Mouse (Mus musculus) gastrocnemius, adult 2 months (tissue): ENCODE measurements around the gene Pfn3. TPM values are rescaled to one million over a fixed set of nuclear protein-coding genes. Genes with fewer than 3 reads are reported as not detected.

Source experiments
- DNase-seq: peaks from one replicate; pipeline ENCODE4 v3.0.0; 2022
- H3K27ac ChIP-seq: fragments of 200-600 bp; 2 replicates; pipeline ENCODE4 v1.8.1; 2022; ENCODE audit warnings: mild to moderate bottlenecking
- H3K4me3 ChIP-seq: fragments of 200-600 bp; 2 replicates; pipeline ENCODE4 v1.8.1; 2022; ENCODE audit warnings: mild to moderate bottlenecking, moderate library complexity
- CTCF ChIP-seq: fragments of 200-600 bp; IDR thresholded peaks from 2 replicates; pipeline ENCODE4 v1.8.1; 2022; ENCODE audit warnings: antibody characterized with exemption, mild to moderate bottlenecking, moderate library complexity
- intact Hi-C: fragments of 180-260 bp; cut with DNase I; formaldehyde crosslinking; loops from one replicate; pipeline ENCODE4 v1.15.1; 2025
- microRNA-seq: library from miRNA; unstranded; fragments of <30 nt; microRNA quantifications from one replicate; pipeline ENCODE4 v1.2.0, GENCODE M21; 2021
- total RNA-seq, 2 experiments: library from RNA; stranded (reverse); gene quantifications; 2 replicates each; pipeline ENCODE4 v1.2.3; 2021

Gene Pfn3
- total RNA-seq, 2 experiments from 2014 or later, result not detected

DNA sequence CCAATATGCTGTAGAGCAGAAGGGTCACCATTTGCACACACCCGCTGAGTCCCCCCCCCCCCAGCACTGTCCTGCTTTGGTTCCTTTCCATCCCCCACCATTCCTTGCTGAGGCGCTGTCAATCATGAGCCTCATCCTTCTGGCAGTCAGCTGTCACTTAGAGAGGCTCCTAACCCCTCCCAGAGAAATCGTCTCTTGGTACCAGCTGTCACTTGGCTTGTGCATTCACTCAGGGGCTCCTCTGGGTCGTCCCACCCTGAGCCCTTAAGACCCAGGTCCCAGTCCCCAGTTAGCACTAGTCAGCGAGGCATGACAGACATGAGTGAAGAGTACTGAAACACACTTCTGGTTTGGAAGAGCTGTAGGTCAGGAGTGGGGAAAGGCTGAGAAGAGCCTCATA is 43.3 kb downstream of the Pfn3 start:
- no peak for TF ChIP-seq CTCF
- Histone ChIP-seq H3K4me3 (no peak overlapping the region), H3K27ac (no peak overlapping the region)
- no peak for DNase-seq
- intact Hi-C loops, result no loop called here

DNA sequence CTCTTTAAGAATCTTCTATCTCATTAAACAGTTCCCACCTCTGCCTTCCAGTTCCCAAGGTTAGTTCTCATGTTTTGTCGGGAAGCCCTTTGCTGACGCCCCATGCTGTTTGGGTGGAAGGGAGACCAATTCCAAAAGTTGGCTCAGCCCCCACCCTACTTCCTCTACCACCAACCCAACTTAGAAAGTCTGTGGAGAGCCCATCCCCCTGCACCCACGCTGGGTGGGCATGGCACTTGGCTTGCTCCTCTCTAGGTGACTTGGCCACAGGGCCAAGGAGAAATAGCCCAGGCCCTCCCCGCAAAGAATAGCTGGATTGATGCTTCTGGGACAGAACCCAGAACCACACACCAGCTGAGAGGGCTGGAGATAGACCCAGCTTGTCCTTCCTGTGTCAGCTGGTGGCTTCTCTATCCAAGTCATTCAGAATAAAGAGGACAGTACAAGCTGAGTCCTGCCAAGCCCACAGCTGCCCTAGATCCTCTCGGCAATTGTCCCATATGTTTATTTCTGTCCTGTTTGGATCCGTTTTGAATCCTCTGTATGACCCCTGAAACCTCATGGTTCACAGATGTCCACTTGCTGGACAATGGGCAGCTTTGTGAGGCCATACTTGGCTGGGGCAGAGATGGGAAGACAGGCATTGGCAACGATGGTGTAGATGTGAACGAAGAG is 43.9 kb downstream of the Pfn3 start:
- Histone ChIP-seq H3K27ac (no peak overlapping the region), H3K4me3 (no peak overlapping the region)
- DNase-seq, result no peak
- intact Hi-C loops, result no loop called here
- TF ChIP-seq CTCF, result no peak

DNA sequence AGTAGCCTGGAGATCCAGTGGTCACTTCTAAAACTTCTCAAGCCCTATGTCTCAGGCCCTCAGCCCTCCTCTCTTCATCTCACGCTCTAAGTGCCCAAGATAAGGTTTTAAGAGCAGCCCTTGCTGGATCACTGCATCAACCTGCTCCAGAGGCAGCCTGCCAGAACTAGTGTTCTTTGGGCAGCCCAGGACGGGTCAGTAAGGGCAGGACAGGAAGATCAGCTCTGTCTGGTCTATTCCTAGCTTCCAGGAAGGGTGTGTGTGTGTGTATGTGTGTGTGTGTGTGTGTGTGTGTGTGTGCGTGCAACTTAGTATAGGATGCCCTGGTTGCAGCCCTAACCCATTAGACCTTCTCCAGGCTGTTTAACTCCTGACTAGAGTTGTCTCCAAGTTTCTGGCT is 44.8 kb downstream of the Pfn3 start:
- peak; percentile 41 for DNase-seq
- peak overlapping the region; percentile 57 for H3K4me3 ChIP-seq
- peak overlapping the region; percentile 20; the same call in 1 of the 2 replicates for H3K27ac ChIP-seq
- intact Hi-C loops, result no loop called here
- no peak for TF ChIP-seq CTCF

DNA sequence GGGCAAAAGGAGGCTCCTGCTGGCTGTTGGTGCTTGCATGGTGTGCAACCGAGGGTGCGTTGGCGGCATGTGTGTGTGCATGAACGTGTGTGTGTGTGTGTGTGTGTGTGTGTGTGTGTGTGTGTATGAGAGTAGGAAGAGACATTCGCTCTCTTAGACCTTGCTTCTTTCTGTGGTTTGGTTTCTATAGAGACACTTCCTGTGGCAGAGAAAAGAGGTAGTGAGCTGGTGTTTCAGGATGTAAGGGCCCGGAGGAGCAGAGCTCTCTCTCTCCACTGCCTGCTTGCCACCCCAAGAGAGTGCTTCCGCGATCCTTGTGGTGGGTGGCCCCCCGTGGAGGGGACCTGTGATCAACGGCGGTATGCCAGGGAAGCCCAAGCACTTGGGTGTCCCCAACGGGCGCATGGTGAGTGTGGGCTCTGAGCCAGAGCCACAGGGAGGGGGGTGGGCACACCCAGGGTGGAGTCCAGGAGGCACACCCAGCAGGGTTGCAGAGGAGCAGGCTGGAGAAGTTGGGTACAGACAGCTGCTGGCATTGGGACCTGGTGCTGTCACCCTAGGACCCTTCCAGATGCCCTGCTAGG is 45.4 kb downstream of the Pfn3 start, which contains the start of gene Rgs14:
TSS of gene Rgs14 (plus strand) at position 202 of the 584 bp plus-strand sequence.
- intact Hi-C loops, result no loop called here
- no peak for DNase-seq
- no peak for TF ChIP-seq CTCF
- Histone ChIP-seq H3K4me3 (peak within 1 kb of the TSS; percentile 57), H3K27ac (peak within 1 kb of the TSS; percentile 20; the same call in 1 of the 2 replicates)

DNA sequence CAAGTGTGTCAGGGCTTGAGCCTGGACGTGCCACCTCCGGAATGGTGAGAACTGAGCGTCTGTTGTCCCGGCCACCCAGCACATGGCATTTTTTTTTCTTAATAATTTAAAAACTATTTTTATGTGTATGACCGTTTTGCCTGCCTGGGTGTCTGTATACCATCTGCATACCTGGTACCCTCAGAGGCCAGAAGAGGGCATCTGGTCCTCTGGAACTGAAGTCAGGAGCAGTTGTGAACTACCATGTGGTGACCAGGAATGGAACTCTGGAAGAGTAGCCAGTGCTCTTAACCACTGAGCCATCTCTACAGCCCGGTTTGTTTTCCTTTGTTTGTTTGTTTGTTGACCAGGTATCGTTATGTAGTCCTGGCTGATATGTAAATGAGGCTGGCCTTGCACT is 46.6 kb downstream of the Pfn3 start:
- intact Hi-C loops, result no loop called here
- TF ChIP-seq CTCF, result no peak
- H3K27ac ChIP-seq, result no peak overlapping the region
- DNase-seq, result no peak
- no peak overlapping the region for H3K4me3 ChIP-seq

Small RNAs within 50 kb of the gene (microRNA-seq; reads per million reads assigned to microRNA genes)
- not detected for gene Mir6943

Other genes starting within 250 kb of the Pfn3 start
- 10 to 100 TPM; 49.5 to 56.7 TPM for gene Nsd1, start 205.4 kb downstream of the Pfn3 start, total RNA-seq
- 10 to 100 TPM; 15.6 to 19.6 TPM for gene Prelid1, start 94.7 kb downstream of the Pfn3 start, total RNA-seq
- 10 to 100 TPM; 29.2 to 33.5 TPM for gene Rab24, start 93.3 kb downstream of the Pfn3 start, total RNA-seq
- gene Mxd3, start 85.4 kb downstream of the Pfn3 start, total RNA-seq, result not detected
- gene Lman2, start 52.4 kb downstream of the Pfn3 start, total RNA-seq, result 10 to 100 TPM; 36.7 to 42.3 TPM
- under 1 TPM in 1 of 2 experiments, not detected in 1; 0.20 TPM for gene Rgs14, start 45.5 kb downstream of the Pfn3 start, total RNA-seq
- gene Slc34a1, start 17.0 kb downstream of the Pfn3 start, total RNA-seq, result not detected
- not detected for gene F12, start 11.6 kb upstream of the Pfn3 start, total RNA-seq
- gene Grk6, start 29.8 kb upstream of the Pfn3 start, total RNA-seq, result 1 to 10 TPM; 9.6 to 10.0 TPM
- gene Prr7, start 49.0 kb upstream of the Pfn3 start, total RNA-seq, result under 1 TPM; 0.18 to 0.22 TPM
- gene Dbn1, start 72.9 kb upstream of the Pfn3 start, total RNA-seq, result 1 to 10 TPM; 4.9 to 7.7 TPM
- gene Pdlim7, start 98.4 kb upstream of the Pfn3 start, total RNA-seq, result 100 to 1,000 TPM; 424 to 537 TPM
- gene Dok3, start 114.1 kb upstream of the Pfn3 start, total RNA-seq, result 1 to 10 TPM in 1 of 2 experiments, under 1 TPM in 1; 0.77 to 1.5 TPM
- 10 to 100 TPM; 10.6 to 11.5 TPM for gene Ddx41, start 121.4 kb upstream of the Pfn3 start, total RNA-seq
- gene Fam193b, start 155.9 kb upstream of the Pfn3 start, total RNA-seq, result 10 to 100 TPM; 14.4 to 16.6 TPM
- gene Tmed9, start 158.5 kb upstream of the Pfn3 start, total RNA-seq, result 10 to 100 TPM; 53.3 to 77.0 TPM
- gene B4galt7, start 184.7 kb upstream of the Pfn3 start, total RNA-seq, result 1 to 10 TPM; 5.9 to 7.1 TPM
- gene Caml, start 207.8 kb upstream of the Pfn3 start, total RNA-seq, result 1 to 10 TPM; 9.7 to 9.9 TPM
- 10 to 100 TPM; 20.9 to 26.9 TPM for gene Ddx46, start 219.8 kb upstream of the Pfn3 start, total RNA-seq